Comparison of ENCODE assay signal across 8 mouse cellular contexts in genomic region chr8:121829777-121830362, GRCm38 (mm10). TPM values are rescaled to one million over a fixed set of nuclear protein-coding genes. Genes with fewer than 3 reads are reported as not detected.
DNase-seq lines count a peak whose midpoint lies in the region; ATAC-seq and TF ChIP-seq lines count a peak whose summit lies in the region.

No protein-coding gene starts in this region.

- no peaks in the 10 kb centered on the region for H3K27me3 ChIP-seq in heart, embryonic 12.5 days (replicated peaks)
- H3K27me3 ChIP-seq in MEL (ENCODE audit: control insufficient read depth in 1 of 2, insufficient read depth in 2 of 2, low read length in 2 of 2): no peaks in the 10 kb centered on the region
- no peaks in the 10 kb centered on the region for H3K27me3 ChIP-seq in forebrain, embryonic 11.5 days (ENCODE audit: control insufficient read depth, insufficient read depth, low read length)
- no peaks in the 10 kb centered on the region for H3K27me3 ChIP-seq in neural tube, embryonic 12.5 days (replicated peaks)

- no peaks in the 10 kb centered on the region for H3K36me3 ChIP-seq in heart, embryonic 12.5 days
- H3K36me3 ChIP-seq in MEL (ENCODE audit: control insufficient read depth in 1 of 2, insufficient read depth in 2 of 2, low read length in 2 of 2): 0 out of 4 replicates have a peak, but pooled peaks cover 0 to 2% of the 10 kb centered on the region in 2 experiments
- no peaks in the 10 kb centered on the region for H3K36me3 ChIP-seq in forebrain, embryonic 11.5 days (ENCODE audit: control insufficient read depth, insufficient read depth, low read length)
- H3K36me3 ChIP-seq in neural tube, embryonic 12.5 days: no peaks in the 10 kb centered on the region

- peaks cover 22% of the 10 kb centered on the region for H3K79me2 ChIP-seq in MEL (ENCODE audit: control insufficient read depth, insufficient read depth, low read length, poor library complexity)

- TF ChIP-seq CTCF in MEL (IDR thresholded peaks at IDR 0.05 in 2 of 3, conservative IDR thresholded peaks at IDR 0.05 in 1 of 3; ENCODE audit: control insufficient read depth in 1 of 3, insufficient read depth in 1 of 3, low read depth in 2 of 3, low read length in 3 of 3, poor library complexity in 1 of 3, severe bottlenecking in 1 of 3): no peak

- H3K4me1 ChIP-seq in heart, embryonic 12.5 days (replicated peaks): peaks cover 18% of the 10 kb centered on the region
- H3K4me1 ChIP-seq in MEL (ENCODE audit: control insufficient read depth in 1 of 2, insufficient read depth in 2 of 2, low read length in 2 of 2): peaks cover 4 to 17% of the 10 kb centered on the region in 2 experiments; a peak in 3 of 4 replicates
- peaks cover 5% of the 10 kb centered on the region; the same call in 1 of the 2 replicates for H3K4me1 ChIP-seq in forebrain, embryonic 11.5 days (replicated peaks; ENCODE audit: control insufficient read depth, insufficient read depth, low read length)
- peaks cover 15% of the 10 kb centered on the region for H3K4me1 ChIP-seq in neural tube, embryonic 12.5 days

- no peak; a peak in 1 of 4 replicates for TF ChIP-seq EP300 in MEL (IDR thresholded peaks at IDR 0.05; ENCODE audit: low read depth in 1 of 2, low read length in 2 of 2)

- ATAC-seq in heart, embryonic 12.5 days (ENCODE audit: insufficient number of reproducible peaks, low FRiP score): peak; percentile 39; the same call in 1 of the 2 replicates
- ATAC-seq in forebrain, embryonic 11.5 days (replicated peaks; ENCODE audit: low FRiP score): no peak; the same call in none of the 2 replicates
- peak; percentile 88 for ATAC-seq in neural tube, embryonic 12.5 days (ENCODE audit: low FRiP score, low read depth)

- peak overlapping the region; percentile 86 for H3K4me3 ChIP-seq in heart, embryonic 12.5 days
- H3K4me3 ChIP-seq in MEL (ENCODE audit: control insufficient read depth in 1 of 2, insufficient read depth in 1 of 2, low read depth in 2 of 2, low read length in 2 of 2): peak overlapping the region; percentile 53 to 70
- H3K4me3 ChIP-seq in forebrain, embryonic 11.5 days (ENCODE audit: low read depth, low read length): peak overlapping the region; percentile 97
- peak overlapping the region; percentile 90 for H3K4me3 ChIP-seq in neural tube, embryonic 12.5 days

- 20% methylated on average over 18 of the region's 18 CpGs for WGBS in heart, embryonic 12.5 days
- 21% methylated on average over 18 of the region's 18 CpGs for WGBS in forebrain, embryonic 11.5 days
- WGBS in neural tube, embryonic 12.5 days: 21% methylated on average over 18 of the region's 18 CpGs

- no peak overlapping the region; the same call in 1 of the 2 replicates for H3K27ac ChIP-seq in heart, embryonic 12.5 days (ENCODE audit: poor library complexity, severe bottlenecking)
- peak overlapping the region; percentile 69 for H3K27ac ChIP-seq in MEL (ENCODE audit: control insufficient read depth, low read depth, low read length)
- H3K27ac ChIP-seq in forebrain, embryonic 11.5 days (ENCODE audit: low read depth, low read length): 0 out of 2 replicates have a peak overlapping the region, but pooled peaks have one; percentile 25
- 0 out of 2 replicates have a peak overlapping the region, but pooled peaks have one; percentile 4 for H3K27ac ChIP-seq in neural tube, embryonic 12.5 days

- peak overlapping the region; percentile 85 for H3K9ac ChIP-seq in heart, embryonic 12.5 days
- peak overlapping the region; percentile 77 for H3K9ac ChIP-seq in MEL (ENCODE audit: control insufficient read depth, low read depth, low read length, poor library complexity, severe bottlenecking)
- H3K9ac ChIP-seq in forebrain, embryonic 11.5 days (ENCODE audit: low read length): peak overlapping the region; percentile 82
- H3K9ac ChIP-seq in neural tube, embryonic 12.5 days: peak overlapping the region; percentile 87; the same call in 1 of the 2 replicates

- TF ChIP-seq RAD21 in MEL (IDR thresholded peaks at IDR 0.05; ENCODE audit: low read depth, low read length): no peak

- H3K4me2 ChIP-seq in heart, embryonic 12.5 days: peak overlapping the region; percentile 82
- peak overlapping the region; percentile 80 for H3K4me2 ChIP-seq in forebrain, embryonic 11.5 days (ENCODE audit: low read depth, low read length, severe bottlenecking)
- H3K4me2 ChIP-seq in neural tube, embryonic 12.5 days (replicated peaks): peak overlapping the region; percentile 97

- no peak for TF ChIP-seq POLR2A in MEL (IDR thresholded peaks at IDR 0.05; ENCODE audit: control insufficient read depth in 1 of 2, insufficient read depth in 1 of 2, low read depth in 1 of 2, low read length in 2 of 2, poor library complexity in 1 of 2)

- no peak for DNase-seq in heart, adult 8-10 months (ENCODE audit: low spot score)
- DNase-seq in MEL (ENCODE audit: low read depth, low spot score): peak; percentile 78
- DNase-seq in forebrain, embryonic 11.5 days (ENCODE audit: low spot score): no peak
- DNase-seq in kidney, postnatal 36 days: peak; percentile 2 to 29
- DNase-seq in ovary, postnatal 14 days (ENCODE audit: low spot score): no peak
- DNase-seq in spleen, adult 12 weeks (ENCODE audit: low spot score): no peak

- H3K9me3 ChIP-seq in heart, embryonic 12.5 days (replicated peaks): no peaks in the 10 kb centered on the region
- no peaks in the 10 kb centered on the region for H3K9me3 ChIP-seq in MEL (replicated peaks; ENCODE audit: insufficient read depth, low read length)
- H3K9me3 ChIP-seq in forebrain, embryonic 11.5 days (ENCODE audit: control insufficient read depth, low read length): no peaks in the 10 kb centered on the region
- H3K9me3 ChIP-seq in neural tube, embryonic 12.5 days: no peaks in the 10 kb centered on the region

TF ChIP-seq in MEL, 35 proteins besides CTCF, POLR2A, EP300 and RAD21:
- TF ChIP-seq NELFE (IDR thresholded peaks at IDR 0.05; ENCODE audit: low read depth, low read length) (no peak), UBTF (IDR thresholded peaks at IDR 0.05; ENCODE audit: borderline replicate concordance, insufficient read depth, low read depth, low read length) (no peak), ZNF384 (IDR thresholded peaks at IDR 0.05; ENCODE audit: low read depth, low read length) (peak; percentile 58), GATA1 (IDR thresholded peaks at IDR 0.05; ENCODE audit: low read depth, low read length) (0 out of 2 replicates have a peak, but pooled peaks have one; percentile 2), MYC (IDR thresholded peaks at IDR 0.05; ENCODE audit: low read depth, low read length) (peak; percentile 13; the same call in 1 of the 2 replicates), POLR2AphosphoS5 (IDR thresholded peaks at IDR 0.05; ENCODE audit: borderline replicate concordance, low read depth, low read length) (no peak), ZMIZ1 (IDR thresholded peaks at IDR 0.05; ENCODE audit: low read depth, low read length) (0 out of 2 replicates have a peak, but pooled peaks have one; percentile 13), USF2 (IDR thresholded peaks at IDR 0.05; ENCODE audit: borderline replicate concordance in 1 of 2, insufficient read depth in 1 of 2, low read depth in 1 of 2, low read length in 2 of 2) (no peak), MAX (IDR thresholded peaks at IDR 0.05; ENCODE audit: low read length) (no peak), TBP (IDR thresholded peaks at IDR 0.05; ENCODE audit: low read depth, low read length) (peak; percentile 7; the same call in 1 of the 2 replicates), MEF2A (IDR thresholded peaks at IDR 0.05; ENCODE audit: extremely low read depth, insufficient replicate concordance, low read depth, low read length, poor library complexity, severe bottlenecking) (no peak), MAZ (IDR thresholded peaks at IDR 0.05; ENCODE audit: low read depth, low read length) (no peak), KAT2A (conservative IDR thresholded peaks at IDR 0.05; ENCODE audit: low read depth, low read length) (no peak), RCOR1 (IDR thresholded peaks at IDR 0.05; ENCODE audit: low read depth, low read length) (no peak), NRF1 (IDR thresholded peaks at IDR 0.05; ENCODE audit: insufficient read depth, low read depth, low read length, poor library complexity, severe bottlenecking) (no peak; the same call in 1 of the 2 replicates), E2F4 (IDR thresholded peaks at IDR 0.05; ENCODE audit: borderline replicate concordance, low read depth, low read length) (0 out of 2 replicates have a peak, but pooled peaks have one; percentile 36), ELF1 (IDR thresholded peaks at IDR 0.05; ENCODE audit: low read depth, low read length) (no peak; the same call in 1 of the 2 replicates), MXI1 (IDR thresholded peaks at IDR 0.05; ENCODE audit: low read depth, low read length) (no peak), CHD1 (IDR thresholded peaks at IDR 0.05; ENCODE audit: low read depth, low read length) (no peak), ZKSCAN1 (IDR thresholded peaks at IDR 0.05; ENCODE audit: low read depth, low read length) (no peak), HCFC1 (IDR thresholded peaks at IDR 0.05; ENCODE audit: low read depth, low read length) (no peak), SMC3 (IDR thresholded peaks at IDR 0.05; ENCODE audit: low read depth, low read length) (no peak), MYB (IDR thresholded peaks at IDR 0.05; ENCODE audit: low read depth, low read length) (no peak)

RNA-seq across cellular contexts. Expression of gene Klhdc4, which starts 0.5 kb away (rescaled TPM):
- 27.7 and 28.2 TPM in 2 replicates for polyA plus RNA-seq in heart, embryonic 12.5 days (2016; fragmentation: Nextera tagmentation; extraction: Ambion mirVana)
- total RNA-seq in heart, adult 8-10 months (2022): 10 to 100 TPM; 12.5 to 14.9 (median 12.9) TPM
- 49.8 and 53.7 TPM in 2 replicates for total RNA-seq in MEL (2012; rRNA removed)
- polyA plus RNA-seq in MEL (2012; ENCODE audit: insufficient read depth in 1 of 2, insufficient read length in 2 of 2, low read depth in 1 of 2, low replicate concordance in 2 of 2, missing spikeins in 1 of 2): 10 to 100 TPM in 1 of 2 experiments, not detected in 1; 65.2 TPM
- 55.4 and 59.8 TPM in 2 replicates for polyA plus RNA-seq in forebrain, embryonic 11.5 days (2014; fragmentation: Nextera tagmentation; extraction: Ambion mirVana)
- 47.7 and 49.8 TPM in 2 replicates for polyA plus RNA-seq in neural tube, embryonic 12.5 days (2016; fragmentation: Nextera tagmentation; extraction: Ambion mirVana)

Comparison
In these comparisons a context has a peak if more than half of its experiments do, and no peak if none do; other contexts are left out.
1. DNase-seq: peak in MEL (single experiment) and kidney, postnatal 36 days (2 of 2); none in heart, adult 8-10 months (single experiment), forebrain, embryonic 11.5 days (single experiment), ovary, postnatal 14 days (single experiment) and spleen, adult 12 weeks (single experiment).
2. Peak in every context shown above with its lines, with median percentiles within 50 percentile points of each other: H3K4me2 ChIP-seq, H3K4me3 ChIP-seq and H3K9ac ChIP-seq.